Mouse (Mus musculus) ES-Bruce4 (cell line): Measurements from ENCODE around the gene Ankrd24.

ENCODE experiments used
- CTCF ChIP-seq: IDR thresholded peaks from one replicate; pipeline ENCODE4 v1.8.1; 2011; ENCODE audit warnings: low read depth, low read length
- POLR2A ChIP-seq: IDR thresholded peaks from one replicate; pipeline ENCODE4 v1.8.1; 2011; ENCODE audit warnings: low read length; ENCODE audit not compliant: insufficient read depth

GRCm38 (mm10) chr10:81644716-81645115 lies 16.4 kb downstream of the Ankrd24 start:
- no peak for TF ChIP-seq CTCF
- no peak for TF ChIP-seq POLR2A
